Mouse (Mus musculus) G1E (cell line): ENCODE data around the gene Rapgef3.

Source experiments
- CTCF ChIP-seq: IDR thresholded peaks from 2 replicates; pipeline ENCODE4 v1.5.1; 2012; ENCODE audit warnings: low read depth, low read length, inconsistent platforms, mixed read lengths
- GATA1 ChIP-seq: IDR thresholded peaks from 2 replicates; pipeline ENCODE4 v1.6.1; 2012; ENCODE audit warnings: borderline replicate concordance, low read length, inconsistent platforms, mixed read lengths

- TF ChIP-seq CTCF, result no peak
- TF ChIP-seq GATA1, result no peak
Observed at GRCm38 (mm10) chr15:97760952-97761351, 6.8 kb downstream of the Rapgef3 start.
